Mouse (Mus musculus) kidney, postnatal 14 days (tissue): ENCODE measurements around the gene Nprl2.
A peak's percentile ranks its signal among the peaks of the same experiment; 100 is the strongest.
"Not testable (repeated sequence)": the region's sequence is repeated elsewhere in the genome, so short reads cannot be mapped to it uniquely, and the experiment has no call there.

Experiments used
- DNase-seq: peaks from one replicate; pipeline ENCODE4 v3.0.0; 2022; ENCODE audit warnings: mixed read lengths

Nprl2 gene

GRCm38 (mm10) chr9:107553541-107554318 is 11.7 kb downstream of the Nprl2 start:
- DNase-seq = no peak

GRCm38 (mm10) chr9:107554319-107554825 is 12.3 kb downstream of the Nprl2 start:
- DNase-seq = peak; percentile 98

- peak; percentile 82 for DNase-seq
Measured at GRCm38 (mm10) chr9:107555031-107555457, 13.0 kb downstream of the Nprl2 start.

GRCm38 (mm10) chr9:107555701-107556100 is 13.7 kb downstream of the Nprl2 start:
- no peak for DNase-seq

GRCm38 (mm10) chr9:107556346-107556745 is 14.3 kb downstream of the Nprl2 start:
- no peak for DNase-seq

DNA sequence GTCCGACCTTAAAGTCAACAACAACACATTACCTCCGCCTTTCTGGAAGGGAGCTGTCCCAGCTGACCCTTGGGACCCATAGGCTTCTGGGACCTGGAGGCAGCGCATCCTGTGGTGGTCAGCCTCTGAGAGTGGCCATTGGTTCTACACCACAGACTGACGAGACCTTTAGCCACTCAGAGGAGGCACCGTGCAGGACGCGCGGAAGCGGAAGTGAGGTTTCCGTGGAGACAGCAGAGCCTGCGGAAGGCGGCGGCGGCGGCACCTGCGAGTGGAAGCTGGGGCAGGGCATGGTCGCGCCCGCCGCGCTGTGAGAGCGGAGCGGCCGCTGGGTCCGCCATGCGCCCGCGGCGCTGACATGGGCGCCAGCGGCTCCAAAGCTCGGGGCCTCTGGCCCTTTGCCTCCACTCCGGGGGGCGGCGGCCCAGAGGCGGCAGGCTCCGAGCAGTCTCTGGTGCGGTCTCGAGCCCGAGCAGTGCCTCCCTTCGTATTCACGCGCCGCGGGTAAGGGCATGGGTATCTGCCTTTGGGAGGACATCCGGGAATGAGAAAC is 21.1 kb downstream of the Nprl2 start, which contains the start of gene Tusc2:
Gene Tusc2 (plus strand): TSS at position 227 of the 553 bp plus-strand sequence.
- peak; percentile 97 for DNase-seq

GRCm38 (mm10) chr9:107565556-107565955 is 23.5 kb downstream of the Nprl2 start:
- DNase-seq = not testable (repeated sequence)

GRCm38 (mm10) chr9:107566041-107566709 is 24.1 kb downstream of the Nprl2 start:
- DNase-seq = peak; percentile 92

DNA sequence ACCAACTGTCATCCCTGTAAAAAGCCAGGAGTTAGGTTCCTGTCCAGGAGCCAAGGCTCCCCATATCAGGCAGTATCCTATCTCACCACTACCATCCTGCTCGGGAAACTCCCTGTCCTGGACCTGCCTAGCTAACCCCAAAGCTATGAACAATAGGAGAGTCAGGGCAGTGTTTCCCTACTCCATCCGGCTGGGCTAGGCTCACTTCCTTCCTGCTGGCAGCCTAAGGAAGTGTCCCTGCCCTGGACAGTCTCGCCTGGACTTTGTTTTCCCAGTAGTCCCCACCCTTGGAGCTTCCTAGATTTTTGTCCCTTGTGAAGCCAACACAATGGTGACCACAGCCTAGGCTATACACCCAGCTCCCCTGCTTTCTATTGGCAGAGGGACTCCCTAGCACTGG is 24.8 kb downstream of the Nprl2 start:
- DNase-seq = peak; percentile 76

DNA sequence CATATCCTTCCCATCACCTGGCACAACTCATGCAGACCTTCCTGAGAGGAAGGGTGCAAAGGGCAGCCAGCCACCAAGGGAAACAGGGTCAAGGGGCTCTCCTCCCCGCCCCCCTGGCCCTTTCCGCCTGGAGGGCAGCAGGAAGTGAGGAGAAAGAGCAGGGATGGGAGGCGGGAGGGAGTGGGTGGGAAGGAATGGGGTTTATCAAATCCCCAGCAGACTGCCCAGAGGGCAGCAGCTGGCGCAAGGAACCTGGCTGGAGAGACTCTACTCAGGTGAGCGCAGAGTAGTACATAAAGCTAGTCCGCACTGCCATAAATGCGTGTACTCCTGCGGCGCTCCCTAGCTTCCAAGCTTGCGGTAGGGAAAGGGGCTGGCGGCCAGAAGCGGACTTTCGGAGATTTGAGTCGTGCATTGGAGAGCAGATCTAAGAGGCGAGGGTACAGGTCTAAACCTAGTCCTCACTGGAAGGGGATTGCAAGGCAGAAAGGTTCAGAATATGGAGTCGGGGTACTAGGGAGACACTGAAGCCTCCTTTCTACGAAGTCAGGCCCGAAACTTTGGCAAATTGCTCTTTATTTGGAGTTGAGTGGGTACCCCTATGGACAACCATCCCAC is 25.8 kb downstream of the Nprl2 start, which contains the start of gene Hyal2:
Gene Hyal2 (plus strand): TSS at position 244 of the 618 bp plus-strand sequence.
- DNase-seq = peak; percentile 88

- DNase-seq = peak; percentile 92
Measured at GRCm38 (mm10) chr9:107568331-107569261, 26.6 kb downstream of the Nprl2 start.

DNA sequence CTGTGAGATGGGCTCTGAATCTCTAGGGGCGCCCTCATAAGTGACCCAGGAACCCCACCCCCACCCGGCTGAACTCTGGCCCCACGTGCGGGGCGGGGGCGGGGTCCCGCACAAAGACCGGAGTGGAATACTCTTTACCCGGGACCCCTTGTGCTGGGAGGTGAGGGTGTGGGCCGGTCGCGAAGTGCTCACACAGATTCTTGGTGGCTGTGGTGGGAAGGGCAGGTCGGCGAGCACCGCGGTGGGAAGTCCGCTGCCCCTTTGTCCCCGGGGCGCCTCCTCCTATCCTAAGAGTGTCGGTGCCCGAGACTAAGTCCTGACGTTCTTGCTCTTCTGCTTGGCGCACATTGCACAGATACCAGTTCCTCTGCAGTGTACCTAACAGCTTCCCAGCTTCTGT is 27.2 kb downstream of the Nprl2 start:
- no peak for DNase-seq

- no peak for DNase-seq
Measured at GRCm38 (mm10) chr9:107570016-107570415, 28.0 kb downstream of the Nprl2 start.

DNA sequence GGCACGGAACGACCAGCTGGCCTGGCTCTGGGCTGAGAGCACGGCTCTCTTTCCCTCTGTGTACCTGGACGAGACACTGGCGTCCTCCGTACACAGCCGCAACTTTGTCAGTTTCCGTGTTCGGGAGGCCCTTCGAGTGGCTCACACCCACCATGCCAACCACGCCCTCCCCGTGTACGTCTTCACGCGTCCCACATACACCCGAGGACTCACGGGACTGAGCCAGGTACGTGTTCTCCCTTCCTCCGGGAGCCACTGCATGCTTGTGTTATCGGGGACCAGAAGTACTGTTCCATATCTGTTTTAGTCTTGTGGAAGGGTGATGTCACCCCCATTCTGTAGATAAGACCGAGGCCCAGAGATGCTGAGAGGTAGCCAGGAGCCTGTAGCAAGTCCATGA is 28.8 kb downstream of the Nprl2 start:
- DNase-seq = no peak

GRCm38 (mm10) chr9:107571534-107572326 is 29.7 kb downstream of the Nprl2 start:
- DNase-seq = no peak

GRCm38 (mm10) chr9:107572327-107572662 is 30.3 kb downstream of the Nprl2 start:
- DNase-seq = no peak

DNA sequence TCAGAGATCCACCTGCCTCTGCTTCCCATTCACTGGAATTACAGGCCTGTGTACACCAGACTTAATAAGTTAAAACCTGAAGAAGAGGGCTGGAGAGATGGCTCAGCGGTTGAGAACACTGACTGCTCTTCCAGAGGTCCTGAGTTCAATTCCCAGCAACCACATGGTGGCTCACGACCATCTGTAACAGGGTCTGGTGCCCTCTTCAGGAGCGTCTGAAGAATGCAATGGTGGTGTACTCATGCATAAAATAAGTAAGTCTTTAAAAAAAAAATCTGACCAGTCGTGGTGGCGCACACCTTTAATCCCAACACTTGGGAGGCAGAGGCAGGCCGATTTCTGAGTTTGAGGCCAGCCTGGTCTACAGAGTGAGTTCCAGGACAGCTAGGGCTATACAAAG is 31.7 kb downstream of the Nprl2 start:
- DNase-seq = not testable (repeated sequence)

DNA sequence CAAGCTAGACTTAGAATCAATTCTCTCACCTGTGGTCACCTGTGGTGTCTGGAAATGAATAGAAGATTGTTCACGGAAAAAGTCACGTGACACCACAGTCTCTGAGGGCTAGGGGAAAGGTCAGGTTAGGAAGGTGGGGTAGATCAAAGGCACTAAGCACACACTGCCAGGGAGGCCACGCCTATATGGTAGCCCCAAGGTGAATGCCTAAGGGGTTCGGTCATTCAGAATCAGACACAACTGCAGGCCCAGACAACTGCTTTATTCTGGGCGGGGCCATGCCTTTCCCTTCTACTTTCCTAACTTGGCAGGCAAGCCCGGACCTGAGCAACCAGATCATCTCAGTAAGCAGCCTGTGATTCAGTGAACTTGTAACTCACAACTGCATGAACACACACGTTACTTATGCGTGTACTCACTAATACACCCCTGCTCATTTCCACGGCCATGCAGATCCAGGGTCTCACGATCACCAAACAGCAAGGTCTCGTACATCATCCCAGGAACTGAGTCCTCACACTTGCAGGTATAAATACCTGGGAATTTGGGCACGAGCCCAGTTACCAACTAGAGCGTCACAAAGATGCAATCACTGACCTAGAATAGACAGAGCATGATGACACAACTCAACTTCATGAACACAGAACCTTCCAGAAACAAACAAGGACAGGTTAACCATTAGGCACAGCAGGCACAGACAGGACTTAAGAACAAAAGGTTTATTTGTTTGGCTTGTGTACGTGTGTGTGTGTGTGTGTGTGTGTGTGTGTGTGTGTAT is 33.7 kb downstream of the Nprl2 start:
- DNase-seq = no peak

- peak; percentile 90 for DNase-seq
Measured at GRCm38 (mm10) chr9:107576357-107577107, 34.5 kb downstream of the Nprl2 start, which contains the start of gene Hyal1. Gene Hyal1 (plus strand): TSS chr9:107576927.
